Mouse (Mus musculus) v-Abl transformed pro-B cells (cell line): ENCODE measurements around the gene Btc.

Source experiments
- in situ Hi-C, 2 experiments: fragments of 400-800 bp; cut with MboI; formaldehyde crosslinking; loops; one replicate each; pipeline ENCODE4 v1.15.1; 2025; ENCODE audit not compliant: unreplicated experiment in 2 of 2

Gene Btc

GRCm38 (mm10) chr5:91402339-91403211, at the start of gene Btc:
Btc (minus strand) TSS chr5:91402994.
- in situ Hi-C loops = no loop called here

GRCm38 (mm10) chr5:91444981-91445517, 42.3 kb upstream of the Btc start:
- in situ Hi-C loops = no loop called here

GRCm38 (mm10) chr5:91436563-91436962, 33.8 kb upstream of the Btc start:
- in situ Hi-C loops = no loop called here

GRCm38 (mm10) chr5:91434723-91435658, 32.2 kb upstream of the Btc start:
- in situ Hi-C loops = no loop called here

- in situ Hi-C loops = no loop called here
Observed at GRCm38 (mm10) chr5:91428547-91428946, 25.8 kb upstream of the Btc start.

- in situ Hi-C loops = no loop called here
Observed at GRCm38 (mm10) chr5:91413814-91414213, 11.0 kb upstream of the Btc start.

GRCm38 (mm10) chr5:91404263-91404662, 1.5 kb upstream of the Btc start:
- in situ Hi-C loops = no loop called here

GRCm38 (mm10) chr5:91403281-91403680, 487 bp upstream of the Btc start:
- in situ Hi-C loops = no loop called here

GRCm38 (mm10) chr5:91400493-91401096, 2.2 kb downstream of the Btc start:
- in situ Hi-C loops = no loop called here

- in situ Hi-C loops = no loop called here
Observed at GRCm38 (mm10) chr5:91375467-91375866, 27.3 kb downstream of the Btc start.

- in situ Hi-C loops = no loop called here
Observed at GRCm38 (mm10) chr5:91368061-91368565, 34.7 kb downstream of the Btc start.

GRCm38 (mm10) chr5:91366925-91367324, 35.9 kb downstream of the Btc start:
- in situ Hi-C loops = no loop called here

- in situ Hi-C loops = no loop called here
Observed at GRCm38 (mm10) chr5:91363274-91363991, 39.4 kb downstream of the Btc start.

- in situ Hi-C loops = no loop called here
Observed at GRCm38 (mm10) chr5:91352645-91353044, 50.1 kb downstream of the Btc start.

GRCm38 (mm10) chr5:91345681-91346080, 57.1 kb downstream of the Btc start:
- in situ Hi-C loops = no loop called here

GRCm38 (mm10) chr5:91345064-91345463, 57.7 kb downstream of the Btc start:
- in situ Hi-C loops = no loop called here

GRCm38 (mm10) chr5:91341981-91342760, 60.6 kb downstream of the Btc start:
- in situ Hi-C loops = no loop called here

- in situ Hi-C loops = no loop called here
Observed at GRCm38 (mm10) chr5:91334227-91334626, 68.6 kb downstream of the Btc start.
